Mouse (Mus musculus): ENCODE results near the gene Agfg2.
"Not testable (repeated sequence)": the region's sequence is repeated elsewhere in the genome, so short reads cannot be mapped to it uniquely, and the experiment has no call there.

Gene Agfg2

DNA sequence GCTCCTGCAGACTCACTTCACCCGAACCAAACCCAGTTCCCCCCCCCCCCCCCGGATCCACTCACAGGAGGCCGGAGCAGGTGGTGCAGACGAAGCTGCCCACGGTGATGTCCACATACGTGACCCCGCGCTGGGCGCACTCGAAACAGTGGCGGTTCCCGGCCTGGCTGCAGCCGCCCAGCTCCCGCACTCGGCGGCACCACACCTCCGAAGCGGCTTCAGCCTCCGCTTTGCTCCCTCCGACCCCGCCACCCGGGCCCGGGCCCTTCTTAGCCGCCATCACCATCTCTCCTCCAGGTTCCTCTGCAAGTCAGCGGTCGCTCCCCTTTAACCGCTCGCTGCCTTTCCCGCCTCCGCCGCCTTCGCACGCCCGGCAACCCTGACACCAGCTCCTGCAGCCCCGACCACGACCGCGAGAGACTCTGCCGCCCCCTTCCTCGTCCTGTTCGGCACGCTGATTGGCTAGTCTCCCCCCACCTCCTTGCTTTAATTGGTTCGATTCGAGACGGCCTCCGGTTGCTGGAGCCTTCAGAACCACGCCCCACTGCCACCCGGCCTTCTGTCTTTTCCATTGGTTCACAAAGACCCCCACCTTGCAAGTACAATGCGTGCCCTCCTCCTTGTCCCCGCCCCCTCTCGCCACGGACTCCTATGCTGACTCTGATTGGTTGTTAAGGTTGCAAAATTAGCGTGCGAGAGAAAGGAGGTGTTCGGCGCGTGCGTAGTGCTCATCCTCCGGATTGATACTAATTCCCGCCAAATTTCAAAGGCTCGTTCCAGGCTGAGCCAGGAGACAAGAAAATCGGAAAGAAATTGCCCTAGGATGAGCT is at the start of gene Agfg2:
Gene Agfg2, minus strand, starts transcription at position 433 of the 830 bp plus-strand sequence.
- in situ Hi-C loops (cut with MboI; ENCODE audit: unreplicated experiment in 2 of 2): no loop called here

DNA sequence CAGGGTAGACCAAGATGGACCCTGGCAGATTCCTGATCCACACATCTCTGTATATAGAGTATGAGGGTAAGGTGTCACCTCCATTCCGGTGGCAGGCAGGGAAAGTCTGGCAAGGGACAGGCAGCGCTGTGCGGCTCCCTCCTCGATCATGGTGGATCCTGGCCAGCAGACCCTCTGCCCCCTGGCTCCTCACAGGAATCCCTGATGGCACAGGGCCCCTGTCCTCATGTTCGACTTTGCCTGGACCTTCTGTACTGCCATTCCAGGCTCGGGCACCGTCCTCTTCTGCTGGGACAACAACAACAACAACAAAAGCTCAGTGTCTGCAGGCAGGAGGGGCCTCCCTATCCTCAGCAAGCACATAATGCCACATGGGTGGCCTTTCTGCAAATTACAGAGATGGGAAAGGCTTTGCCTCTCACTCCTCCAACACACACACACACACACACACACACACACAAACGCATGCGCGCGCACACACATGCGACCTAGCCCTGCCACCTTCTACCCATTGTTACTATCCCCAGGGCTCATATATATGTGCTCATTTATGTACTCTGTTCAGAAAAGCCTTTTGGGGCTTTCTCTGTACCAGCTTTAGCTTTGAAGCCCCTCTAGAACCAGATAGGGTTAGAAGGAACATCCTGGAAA is 49.2 kb upstream of the Agfg2 start:
- in situ Hi-C loops (cut with MboI; ENCODE audit: unreplicated experiment in 2 of 2): no loop called here

DNA sequence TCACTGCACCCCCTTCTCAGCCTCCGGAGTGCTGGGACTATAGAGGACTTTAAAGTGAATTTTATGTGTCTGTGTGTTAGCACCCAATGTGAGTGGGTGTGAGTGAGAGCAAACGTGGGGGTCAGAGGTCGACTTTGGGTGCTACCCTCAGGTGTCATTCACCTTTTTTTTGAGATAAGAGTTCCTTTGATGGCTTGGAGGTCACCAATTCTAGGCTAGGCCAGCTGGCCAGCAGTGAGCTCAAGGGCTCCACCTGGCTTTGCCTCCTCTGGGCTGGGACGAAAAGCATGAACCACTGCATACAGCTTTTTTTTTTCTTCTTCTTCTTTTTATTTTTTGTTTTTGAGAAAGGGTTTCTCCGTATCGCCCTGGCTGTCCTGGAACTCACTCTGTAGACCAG is 42.2 kb upstream of the Agfg2 start:
- in situ Hi-C loops (cut with MboI; ENCODE audit: unreplicated experiment in 2 of 2): no loop called here

DNA sequence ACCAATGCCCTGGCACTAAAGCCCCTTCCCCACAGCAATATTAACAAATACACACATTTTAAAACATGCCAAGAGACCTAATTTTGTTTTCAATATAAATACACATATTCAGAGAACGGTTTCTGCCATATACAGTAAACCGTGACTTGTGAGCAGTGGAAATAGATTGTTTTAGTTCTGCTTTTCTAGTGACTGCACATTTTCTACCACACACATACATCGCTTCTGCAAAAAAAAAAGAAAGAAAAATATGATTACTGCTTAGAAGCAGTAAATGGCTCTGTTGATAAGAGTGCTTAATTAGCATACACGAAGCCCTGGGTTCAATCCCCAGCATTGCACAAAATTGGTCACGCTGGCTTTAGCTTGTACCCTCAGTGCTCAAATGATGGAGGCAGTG is 39.3 kb upstream of the Agfg2 start:
- in situ Hi-C loops (cut with MboI; ENCODE audit: unreplicated experiment in 2 of 2): no loop called here

DNA sequence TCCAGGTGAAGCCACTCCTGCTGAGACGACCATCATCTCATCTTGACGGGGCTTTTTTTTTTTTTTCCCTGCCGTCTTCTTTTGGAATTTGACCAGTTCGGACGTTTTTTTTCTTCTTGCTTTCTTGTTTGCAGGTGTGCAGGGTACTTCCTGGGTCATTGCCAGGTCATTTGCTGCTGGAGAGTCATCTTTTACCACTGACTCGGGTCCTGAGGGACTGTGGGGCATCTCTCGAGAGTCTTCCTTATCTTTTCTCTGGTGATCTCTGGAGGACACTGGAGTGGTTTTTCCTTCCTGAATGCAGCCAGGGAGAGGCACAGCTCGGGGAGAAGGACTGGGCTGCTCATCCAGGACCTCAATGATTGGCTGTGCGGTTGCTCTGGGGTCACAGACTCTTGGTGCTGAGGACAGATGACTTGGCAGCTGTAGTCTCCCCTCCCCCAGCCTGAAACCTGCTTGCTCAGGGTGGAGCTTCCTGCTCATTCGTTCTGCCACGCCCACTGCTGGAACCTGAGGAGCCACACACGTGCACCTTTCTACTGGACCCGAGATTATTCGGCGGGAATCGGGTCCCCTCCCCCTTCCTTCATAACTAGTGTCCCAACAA is 36.1 kb upstream of the Agfg2 start:
- in situ Hi-C loops (cut with MboI; ENCODE audit: unreplicated experiment in 2 of 2): not testable (repeated sequence)

DNA sequence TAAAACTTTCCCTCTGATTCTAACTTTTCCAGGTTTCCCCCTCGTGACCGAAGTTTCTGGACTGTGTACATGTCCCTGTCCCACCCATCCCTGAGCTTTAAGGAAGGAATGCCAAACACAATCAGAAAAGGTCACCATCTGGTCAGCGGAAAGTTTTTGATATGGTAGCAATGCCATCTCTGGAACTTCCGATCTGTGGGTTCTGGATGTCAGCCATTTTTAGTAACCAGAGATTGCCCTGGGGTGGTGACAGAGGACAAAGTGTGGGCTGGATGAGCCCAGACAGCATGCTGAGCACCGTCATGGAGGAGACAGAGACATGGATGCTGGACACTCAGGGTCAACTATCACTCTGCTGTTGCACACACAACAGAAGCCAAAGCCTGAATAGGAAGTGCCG is 34.6 kb upstream of the Agfg2 start:
- in situ Hi-C loops (cut with MboI; ENCODE audit: unreplicated experiment in 2 of 2): no loop called here

DNA sequence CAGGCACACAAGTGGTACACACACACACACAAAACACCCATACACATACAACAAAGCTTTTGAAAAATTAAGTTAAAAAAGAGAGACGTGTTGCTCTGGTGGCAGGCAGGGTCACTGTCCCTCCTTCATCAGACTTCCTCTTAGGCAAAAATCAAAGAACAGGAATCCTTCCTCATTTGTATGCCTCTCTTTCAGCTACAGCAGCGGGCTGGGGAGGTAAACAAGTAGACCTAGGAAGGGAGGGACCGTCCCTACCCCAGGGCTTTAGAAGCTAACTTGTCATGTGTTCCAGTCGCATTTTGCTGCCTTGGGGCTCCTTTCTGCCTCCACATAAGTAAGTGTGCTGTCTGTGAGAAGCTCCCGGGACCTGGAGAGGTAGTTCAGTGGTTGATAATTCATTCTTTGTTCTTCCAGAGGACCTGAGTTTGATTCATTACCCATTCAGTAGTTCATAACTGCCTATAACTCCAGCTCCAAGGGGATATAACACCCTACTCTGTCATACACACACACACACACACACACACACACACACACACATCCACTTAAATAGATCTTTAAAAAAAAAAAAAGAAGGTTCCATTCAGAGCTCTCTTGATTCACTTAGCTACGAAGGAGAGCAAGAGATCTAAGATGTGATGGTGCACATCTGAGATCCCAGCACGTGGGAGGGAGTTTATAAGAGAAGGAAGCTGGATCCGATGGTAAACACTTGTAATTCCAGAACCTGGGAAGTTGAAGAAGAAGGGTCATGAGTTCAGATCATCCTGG is 33.7 kb upstream of the Agfg2 start:
- in situ Hi-C loops (cut with MboI; ENCODE audit: unreplicated experiment in 2 of 2): no loop called here

DNA sequence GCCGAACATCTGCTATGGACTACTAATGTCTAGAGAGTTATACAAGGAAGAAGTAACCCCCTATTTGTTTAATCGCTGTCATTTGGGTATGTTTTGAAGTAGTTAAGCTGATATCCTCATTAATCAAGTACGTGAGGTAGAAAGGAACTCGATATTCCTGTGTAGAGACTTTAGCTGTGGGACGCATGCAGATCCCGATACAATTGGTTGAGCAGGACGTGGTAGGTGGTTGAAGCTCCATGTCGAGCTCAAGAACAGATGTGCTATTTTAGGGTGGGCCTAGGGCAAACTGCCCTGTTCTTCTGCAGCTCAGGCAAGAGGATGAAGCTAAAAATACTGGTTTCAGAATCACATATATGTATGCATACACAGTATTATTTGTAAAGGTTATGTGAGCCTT is 31.2 kb upstream of the Agfg2 start:
- in situ Hi-C loops (cut with MboI; ENCODE audit: unreplicated experiment in 2 of 2): no loop called here

DNA sequence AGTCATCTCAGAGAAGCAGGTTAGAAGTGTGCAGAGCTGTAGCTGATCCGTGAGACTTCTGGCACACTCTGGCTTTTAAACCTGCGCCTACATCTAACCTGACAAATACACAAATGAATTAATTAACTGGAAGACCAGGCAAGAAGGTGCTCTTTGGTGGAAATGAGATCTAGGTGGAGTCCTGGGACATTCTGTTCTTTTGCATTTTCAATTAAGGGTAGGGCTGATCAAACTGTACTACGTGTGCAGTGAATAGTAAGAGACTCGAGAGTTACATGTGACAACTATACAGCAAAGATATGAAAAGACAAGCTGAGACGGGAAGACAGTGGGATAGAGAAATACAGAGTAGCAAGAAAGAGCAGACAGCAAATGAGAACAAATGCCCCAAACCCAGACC is 28.9 kb upstream of the Agfg2 start:
- in situ Hi-C loops (cut with MboI; ENCODE audit: unreplicated experiment in 2 of 2): no loop called here

DNA sequence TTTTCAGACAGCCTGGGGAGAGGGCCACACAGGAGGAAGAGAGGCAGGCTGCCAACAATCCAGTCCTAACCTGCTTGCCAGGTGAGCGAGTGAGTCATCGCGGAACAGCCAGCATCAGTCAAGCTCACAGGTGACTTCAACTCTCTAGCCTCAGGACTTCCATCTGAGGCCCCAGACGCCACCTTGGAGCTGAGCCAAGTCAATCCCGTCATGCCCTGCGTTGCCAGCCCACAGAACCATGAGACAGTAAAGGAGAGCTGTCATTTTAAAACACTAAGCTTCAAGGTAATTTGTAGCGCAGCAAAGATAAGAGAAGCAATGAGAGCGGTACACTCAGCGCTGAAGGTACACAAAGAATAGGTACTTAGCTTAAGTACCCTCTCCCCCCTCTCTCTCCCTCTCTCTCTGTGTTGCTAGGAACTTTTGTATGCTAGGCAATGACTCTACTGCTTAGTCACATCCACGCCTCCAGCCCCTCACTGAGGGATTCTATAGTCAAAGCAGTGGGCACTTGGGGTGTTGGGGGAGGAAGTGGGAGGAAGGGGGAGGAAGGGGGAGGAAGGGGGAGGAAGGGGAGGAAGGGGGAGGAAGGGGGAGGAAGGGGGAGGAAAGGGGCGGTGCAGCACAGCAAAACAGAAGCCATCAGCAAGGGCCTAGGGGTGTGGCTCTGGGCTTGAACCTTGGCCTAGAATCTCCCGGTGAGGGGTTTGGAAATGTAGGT is 22.5 kb upstream of the Agfg2 start:
- in situ Hi-C loops (cut with MboI; ENCODE audit: unreplicated experiment in 2 of 2): no loop called here

DNA sequence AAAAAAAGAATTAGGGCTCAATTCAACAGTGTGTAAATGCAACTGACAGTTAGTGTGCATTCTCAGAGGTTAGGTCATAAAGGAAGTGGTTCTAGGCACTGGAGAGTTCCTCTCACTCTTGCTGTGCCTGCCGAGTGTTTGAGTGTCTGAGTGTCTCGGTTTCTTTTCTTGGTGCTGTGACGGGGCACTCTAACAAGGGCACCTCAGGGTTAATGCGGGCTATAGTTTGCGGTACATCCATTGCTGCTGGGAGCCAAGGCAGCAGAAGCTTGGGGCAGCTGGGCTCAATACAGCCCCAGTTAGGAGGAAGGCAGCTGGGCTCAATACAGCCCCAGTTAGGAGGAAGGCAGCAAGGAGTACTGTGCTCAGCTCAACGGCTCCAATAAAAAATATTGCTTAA is 20.7 kb upstream of the Agfg2 start:
- in situ Hi-C loops (cut with MboI; ENCODE audit: unreplicated experiment in 2 of 2): no loop called here

DNA sequence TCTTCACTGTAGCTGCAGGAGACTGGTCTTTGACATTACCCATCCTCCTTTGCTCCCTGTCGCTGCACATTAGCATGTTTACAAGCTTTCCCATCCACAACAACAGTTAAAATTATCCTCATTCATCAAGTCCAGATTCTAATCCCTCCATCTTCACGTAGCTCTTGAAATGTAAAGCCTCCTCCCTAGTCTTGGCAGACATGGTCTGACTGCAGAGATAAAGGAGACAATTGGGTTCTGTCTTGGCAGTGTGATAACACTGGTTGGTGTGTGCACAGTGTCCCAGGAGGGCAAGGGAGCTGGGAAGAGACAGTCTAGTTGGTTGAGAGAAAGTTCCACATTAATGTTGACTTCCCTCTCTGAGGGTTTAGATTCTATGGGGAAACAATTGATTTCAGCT is 15.3 kb upstream of the Agfg2 start:
- in situ Hi-C loops (cut with MboI; ENCODE audit: unreplicated experiment in 2 of 2): no loop called here

DNA sequence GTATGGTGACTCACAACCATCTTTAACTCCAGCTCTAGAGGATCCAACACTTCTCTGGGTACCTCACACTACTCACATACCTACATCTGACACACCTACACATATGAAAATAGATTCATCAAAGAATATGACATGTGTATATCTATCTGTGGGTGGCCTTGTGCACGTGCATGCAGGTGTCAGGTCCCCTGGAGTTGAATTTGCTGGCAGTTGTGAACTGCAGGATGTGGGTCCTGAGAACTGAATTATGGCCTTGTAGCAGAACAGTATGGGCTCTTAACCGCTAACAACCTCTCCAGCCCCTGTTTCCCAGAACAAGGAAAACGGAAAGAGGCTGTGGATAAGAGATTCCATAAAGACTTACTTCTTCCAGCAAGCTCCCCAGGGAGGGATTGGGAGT is 14.6 kb upstream of the Agfg2 start:
- in situ Hi-C loops (cut with MboI; ENCODE audit: unreplicated experiment in 2 of 2): no loop called here

DNA sequence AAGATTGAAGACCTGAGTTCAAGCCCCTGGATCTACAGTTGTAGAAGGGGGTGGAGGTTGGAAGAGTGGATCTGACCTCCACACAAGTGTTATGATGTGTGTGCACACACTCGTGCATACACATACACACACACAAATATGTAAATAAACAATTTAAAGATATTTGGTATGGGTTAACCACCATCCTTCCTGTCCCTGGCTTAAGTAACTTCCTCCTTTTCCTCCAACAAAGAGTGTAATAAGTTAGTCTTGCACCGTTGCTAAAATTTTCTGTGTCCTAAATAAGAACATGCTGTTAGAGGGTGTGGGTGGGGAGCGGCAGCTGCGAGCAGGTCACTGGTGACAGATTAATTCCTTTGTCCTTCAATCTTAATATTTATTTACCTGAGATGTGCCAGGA is 11.4 kb upstream of the Agfg2 start:
- in situ Hi-C loops (cut with MboI; ENCODE audit: unreplicated experiment in 2 of 2): no loop called here

DNA sequence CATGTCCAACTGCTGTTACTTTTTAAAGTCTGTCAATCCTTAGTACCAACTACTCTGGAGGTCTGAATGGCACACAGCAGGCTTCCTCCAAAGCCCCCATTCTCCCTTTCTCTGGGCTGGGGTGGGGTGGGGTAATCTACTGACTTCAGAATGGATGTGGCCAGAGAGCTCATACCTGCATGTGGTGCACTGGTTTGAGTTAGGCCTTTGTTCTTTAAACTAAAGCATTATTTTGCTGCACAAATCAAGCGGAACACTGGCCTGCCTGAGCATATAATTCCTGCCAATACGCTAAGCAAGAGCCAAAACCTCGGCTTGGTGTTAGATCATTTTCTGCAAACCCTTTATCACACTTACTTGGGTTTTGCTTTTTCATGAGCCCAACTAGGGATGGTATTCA is 10.3 kb upstream of the Agfg2 start:
- in situ Hi-C loops (cut with MboI; ENCODE audit: unreplicated experiment in 2 of 2): no loop called here

DNA sequence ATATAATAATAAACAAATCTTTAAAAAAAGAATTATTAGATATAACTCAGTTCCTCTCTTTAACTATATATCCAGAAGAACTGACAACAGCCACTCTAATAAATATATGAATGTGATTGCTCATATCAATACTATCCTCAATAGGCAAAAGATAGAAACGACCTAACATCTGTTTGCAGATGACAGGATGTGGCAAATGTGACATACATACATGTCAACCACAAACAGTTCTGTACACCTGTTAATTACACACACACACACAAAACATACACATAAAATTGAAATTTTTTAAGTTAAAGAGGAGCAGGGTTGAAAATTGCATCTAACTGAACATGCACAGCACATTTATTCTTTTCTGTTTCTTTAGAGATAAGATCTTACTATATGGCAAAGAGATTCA is 7.4 kb upstream of the Agfg2 start:
- in situ Hi-C loops (cut with MboI; ENCODE audit: unreplicated experiment in 2 of 2): no loop called here

DNA sequence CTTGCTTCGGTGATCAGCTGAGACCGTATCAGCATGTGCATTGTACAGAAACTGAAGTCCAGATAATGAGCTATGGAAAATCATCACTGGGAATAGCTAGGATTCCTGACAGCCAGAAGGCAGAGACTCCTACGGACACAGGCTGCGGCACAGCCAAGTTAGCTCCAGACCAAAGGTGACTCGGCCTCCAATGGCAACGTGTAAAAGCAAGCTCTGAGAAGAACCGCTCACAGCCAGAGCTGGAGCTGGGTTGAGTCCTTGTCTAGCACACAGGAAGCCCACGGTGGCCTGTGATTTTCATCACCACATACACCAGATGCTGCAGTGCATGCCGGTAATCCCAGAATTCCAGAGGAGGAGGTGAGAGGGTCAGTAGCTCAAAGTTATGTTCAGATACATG is 6.0 kb upstream of the Agfg2 start:
- in situ Hi-C loops (cut with MboI; ENCODE audit: unreplicated experiment in 2 of 2): no loop called here

DNA sequence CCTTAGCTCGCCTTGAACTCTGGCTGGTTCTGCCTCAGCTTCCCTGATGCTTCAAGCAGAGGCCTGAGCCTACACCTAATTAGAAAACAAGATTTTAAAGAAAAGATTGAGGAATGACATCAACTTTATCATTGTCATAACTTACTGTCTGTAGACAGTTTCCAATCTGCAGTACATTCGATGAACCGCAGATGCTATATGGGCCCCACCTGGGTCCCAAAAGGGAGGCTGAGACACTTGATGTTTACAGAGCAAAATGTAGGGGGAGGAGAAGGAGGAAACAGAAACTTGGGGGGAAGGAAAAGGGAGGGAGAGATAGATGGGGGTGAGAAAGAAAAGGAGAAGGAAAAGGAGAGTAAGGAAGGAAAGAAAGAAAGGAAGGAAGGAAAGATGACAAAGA is 5.4 kb upstream of the Agfg2 start:
- in situ Hi-C loops (cut with MboI; ENCODE audit: unreplicated experiment in 2 of 2): no loop called here

DNA sequence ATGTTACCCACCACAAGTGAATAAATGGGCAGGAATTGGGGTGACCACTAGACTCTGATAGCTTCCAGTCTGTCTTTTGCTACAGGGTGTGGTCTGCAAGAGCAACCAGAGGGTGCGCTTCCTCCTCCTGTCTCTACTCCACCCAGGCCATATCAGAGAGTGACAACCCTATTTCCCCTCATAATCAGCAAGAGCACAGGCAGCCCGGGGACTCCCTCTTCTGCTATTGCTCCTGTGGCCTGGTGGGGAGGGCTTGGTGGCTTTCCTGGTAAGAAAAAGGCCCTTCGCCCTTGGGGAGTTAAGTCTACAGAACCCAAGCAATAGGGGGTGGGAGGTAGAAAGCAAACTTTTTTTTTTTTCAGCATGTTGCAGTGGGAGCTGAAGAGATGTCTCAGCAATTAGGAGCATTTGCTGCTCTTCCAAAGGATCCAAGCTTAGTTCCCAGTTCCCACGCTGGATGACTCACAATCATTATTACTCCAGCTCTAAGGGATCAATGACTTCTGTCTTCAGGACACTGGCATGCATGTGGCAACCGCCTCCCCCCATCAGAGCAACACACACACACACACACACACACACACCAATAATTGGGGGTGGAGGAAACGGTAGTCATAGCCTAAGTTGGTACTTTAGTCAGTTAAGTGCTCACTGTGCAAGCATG is 1.7 kb upstream of the Agfg2 start:
- in situ Hi-C loops (cut with MboI; ENCODE audit: unreplicated experiment in 2 of 2): no loop called here

DNA sequence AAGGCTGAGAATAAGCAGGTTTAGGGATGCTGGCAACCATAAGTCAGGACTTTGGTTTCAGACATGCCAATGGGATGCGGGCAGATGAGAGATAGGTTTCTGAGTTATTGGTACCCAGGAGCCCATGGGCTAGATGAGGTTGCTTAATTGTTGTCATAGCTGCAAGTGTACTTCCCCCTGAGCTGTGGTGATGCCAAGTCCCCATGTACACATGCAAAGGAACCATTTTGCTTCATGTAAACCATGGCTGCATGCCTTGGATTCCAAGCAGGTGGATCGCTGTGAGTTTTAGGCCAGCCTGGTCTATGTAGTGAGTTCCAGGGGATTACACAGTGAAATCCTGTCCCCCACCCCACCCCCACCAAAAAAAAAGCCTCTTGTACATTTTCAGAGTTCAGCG is 1.1 kb upstream of the Agfg2 start:
- in situ Hi-C loops (cut with MboI; ENCODE audit: unreplicated experiment in 2 of 2): no loop called here

All from v-Abl transformed pro-B cells (cell line).